Mouse (Mus musculus) retina, postnatal 7 days (tissue): ENCODE data around the gene Sntg2.

Experiments used
- DNase-seq: peaks from one replicate; pipeline ENCODE4 v3.0.0-alpha.2; 2012; ENCODE audit warnings: low read depth, low spot score

The Sntg2 gene

DNA sequence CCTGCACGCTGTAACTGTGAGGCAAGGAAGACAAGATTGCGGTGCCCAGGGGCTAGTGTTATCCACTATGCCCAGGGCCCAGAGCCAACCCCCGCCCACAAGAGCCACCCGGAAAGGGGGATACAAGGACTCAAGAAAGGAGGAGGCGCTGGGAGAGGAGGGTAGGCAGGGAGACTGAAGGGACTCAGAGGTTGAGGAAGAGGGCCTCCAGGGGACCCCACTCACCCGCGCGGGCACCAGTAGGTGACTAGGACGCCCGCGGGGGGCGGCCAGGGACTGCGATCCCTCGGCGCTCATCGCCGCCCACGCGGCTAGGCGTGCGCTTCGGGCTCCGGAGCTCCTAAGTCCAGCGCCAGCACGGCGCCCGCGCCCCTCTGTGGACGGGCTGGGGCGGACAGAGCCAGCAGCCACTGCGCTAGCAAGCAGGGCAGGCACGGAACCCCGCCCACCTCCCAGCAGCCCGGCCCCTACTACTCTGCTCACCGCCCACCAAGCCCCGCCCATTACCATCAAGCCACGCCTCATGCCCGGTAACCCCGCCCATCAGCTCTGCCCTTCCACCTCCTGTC is at the start of gene Sntg2:
Gene Sntg2 (minus strand): TSS at position 443 of the 569 bp plus-strand sequence.
- DNase-seq = peak; percentile 68

DNA sequence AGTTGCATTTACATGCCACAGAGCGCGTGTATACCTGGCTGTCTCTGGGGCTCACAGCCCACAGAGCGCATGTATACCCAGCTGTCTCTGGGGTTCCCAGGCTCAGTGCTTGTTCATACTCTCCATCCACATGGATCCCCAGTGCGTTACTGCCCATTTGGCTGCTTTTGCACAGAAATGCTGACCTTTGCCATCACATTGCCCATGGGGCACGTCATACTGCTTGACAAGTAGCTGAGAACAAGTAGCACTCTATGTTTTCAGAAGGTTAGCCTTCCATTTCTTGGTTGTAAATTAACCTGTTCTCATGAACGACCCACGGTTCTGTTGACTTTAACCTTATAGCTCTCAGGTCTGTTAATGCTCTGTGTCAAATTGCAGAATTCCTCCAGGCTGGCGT is 43.4 kb upstream of the Sntg2 start:
- DNase-seq = no peak

DNA sequence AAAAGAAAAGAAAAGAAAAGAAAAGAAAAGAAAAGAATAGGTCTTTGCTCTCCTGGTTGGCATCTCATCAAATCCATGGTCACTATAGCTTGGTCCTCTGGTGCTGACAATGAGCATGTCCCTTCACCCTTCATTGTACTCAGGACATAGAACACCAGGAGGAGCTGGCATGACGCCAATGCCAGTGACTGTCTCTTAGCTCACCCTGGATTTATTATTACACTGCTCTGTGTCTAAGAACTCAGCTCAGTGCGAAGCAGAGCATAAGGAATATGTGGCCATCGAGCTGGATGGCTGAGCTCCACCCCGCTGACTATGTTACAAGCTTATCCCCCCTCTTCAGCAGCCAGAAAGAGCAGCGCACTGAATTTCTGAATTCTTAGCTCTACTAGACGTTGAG is 42.8 kb upstream of the Sntg2 start:
- DNase-seq = no peak

DNA sequence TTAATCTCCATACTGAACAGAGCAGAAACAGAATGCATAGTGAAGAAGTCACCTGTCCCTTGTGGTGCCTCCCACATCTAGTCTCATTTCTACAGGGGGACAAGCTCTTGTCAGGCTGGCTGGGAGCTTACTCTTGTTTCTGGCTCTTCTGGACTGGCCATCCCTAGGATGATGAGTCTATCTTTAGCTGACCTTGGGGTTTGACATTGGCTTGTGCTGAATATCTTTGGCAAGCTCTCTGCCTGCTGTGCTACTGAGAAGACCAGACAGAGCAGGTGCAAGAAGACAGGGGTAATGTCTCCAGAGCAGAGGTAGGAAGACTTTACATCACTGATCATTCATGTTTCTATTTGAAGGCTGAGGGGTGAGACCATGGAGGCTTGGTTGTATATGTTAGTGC is 29.5 kb upstream of the Sntg2 start:
- DNase-seq = no peak

DNA sequence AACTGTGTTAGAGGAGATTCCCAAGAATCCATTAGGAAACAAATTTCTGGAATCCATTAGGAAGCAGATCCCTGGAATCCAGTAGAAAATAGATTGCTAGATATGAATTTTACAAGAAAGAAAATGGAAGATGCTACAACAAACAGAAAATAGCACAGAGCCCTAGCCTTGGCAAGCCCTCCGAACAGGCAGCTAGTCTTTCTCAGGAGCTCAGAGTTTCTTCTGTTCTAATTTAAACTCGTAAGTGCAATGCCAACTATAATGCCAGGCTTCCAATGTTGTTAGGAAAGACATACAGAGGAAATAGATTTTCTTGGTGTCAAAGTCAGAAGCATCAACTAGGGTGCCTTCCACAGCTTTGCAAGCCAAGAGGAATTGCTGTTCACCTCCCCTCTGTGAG is 27.4 kb upstream of the Sntg2 start:
- no peak for DNase-seq

DNA sequence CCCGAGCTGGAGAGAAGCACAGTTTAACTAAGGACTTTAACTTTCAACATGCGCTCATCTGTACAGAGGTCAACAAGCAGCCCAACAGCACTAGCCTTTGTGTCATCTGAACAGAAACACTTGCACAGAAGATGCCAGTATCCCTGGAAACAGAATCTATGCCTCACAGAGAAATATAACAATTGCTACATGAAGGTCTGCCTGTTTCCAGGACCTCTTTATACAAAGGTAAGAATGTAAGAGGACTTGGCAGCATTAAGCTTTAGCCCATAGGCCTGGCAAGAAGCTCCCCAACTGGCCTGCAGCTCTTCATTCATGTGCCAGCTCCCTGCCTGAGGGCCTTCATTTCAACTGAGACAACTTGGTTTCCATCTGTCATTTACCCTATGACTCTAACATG is 26.9 kb upstream of the Sntg2 start:
- no peak for DNase-seq

DNA sequence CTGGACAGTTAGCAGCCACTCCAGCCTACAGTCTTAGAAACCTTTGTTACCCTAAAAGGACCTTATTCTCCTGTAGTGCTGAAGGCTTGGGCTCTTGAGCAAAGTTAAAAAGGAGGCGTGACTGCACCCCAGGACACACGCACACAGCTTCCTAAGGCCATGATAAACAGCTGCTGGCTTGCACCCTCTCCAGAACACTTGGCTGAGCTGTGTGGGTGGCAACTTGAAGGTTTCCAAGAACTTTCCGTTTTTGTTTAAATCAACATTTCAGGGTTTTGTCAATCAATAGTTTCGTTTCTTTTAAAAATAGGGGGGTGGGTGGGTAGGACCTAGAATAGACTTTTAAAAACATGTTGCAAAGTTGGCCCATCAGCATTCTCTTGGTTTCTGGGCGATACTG is 882 bp downstream of the Sntg2 start:
- DNase-seq = no peak

DNA sequence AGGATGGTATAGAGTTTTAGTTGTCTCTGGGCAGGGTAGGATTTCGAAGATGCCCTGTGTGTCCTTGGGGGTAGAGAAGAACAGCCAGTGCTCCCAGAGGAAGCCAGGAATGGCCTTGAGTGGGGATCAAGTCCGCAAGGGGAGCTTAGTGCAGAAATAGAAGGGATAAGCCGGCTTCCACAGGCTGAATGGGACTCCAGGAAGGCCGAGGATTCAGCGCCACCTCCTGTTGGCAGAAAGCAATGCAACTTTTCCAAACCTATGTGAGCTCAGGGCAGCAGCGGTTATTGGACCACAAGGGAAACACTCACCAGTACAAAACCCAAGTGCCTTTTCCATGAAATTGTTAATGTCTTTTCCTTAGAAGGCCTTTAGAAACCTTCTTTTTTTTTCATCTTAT is 3.4 kb downstream of the Sntg2 start:
- DNase-seq = peak; percentile 82

DNA sequence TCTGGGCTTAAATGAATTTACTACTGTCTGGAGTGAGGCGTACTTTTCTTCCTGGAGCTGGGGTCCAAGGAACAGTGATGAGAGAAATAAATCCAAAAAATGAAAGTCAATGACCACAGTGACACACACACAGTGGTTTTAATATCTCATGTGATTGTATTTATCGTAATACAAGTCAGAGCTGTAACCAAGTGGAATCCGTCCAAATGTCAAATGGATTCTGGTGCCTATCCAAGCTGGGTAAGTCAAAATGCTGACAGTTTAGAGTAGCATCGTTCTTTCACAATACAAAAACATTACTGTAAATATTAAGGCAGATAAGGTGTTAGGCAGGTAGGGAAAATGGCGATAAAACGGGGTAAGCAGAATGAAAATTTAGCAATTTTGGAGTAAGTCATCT is 4.0 kb downstream of the Sntg2 start:
- no peak for DNase-seq

DNA sequence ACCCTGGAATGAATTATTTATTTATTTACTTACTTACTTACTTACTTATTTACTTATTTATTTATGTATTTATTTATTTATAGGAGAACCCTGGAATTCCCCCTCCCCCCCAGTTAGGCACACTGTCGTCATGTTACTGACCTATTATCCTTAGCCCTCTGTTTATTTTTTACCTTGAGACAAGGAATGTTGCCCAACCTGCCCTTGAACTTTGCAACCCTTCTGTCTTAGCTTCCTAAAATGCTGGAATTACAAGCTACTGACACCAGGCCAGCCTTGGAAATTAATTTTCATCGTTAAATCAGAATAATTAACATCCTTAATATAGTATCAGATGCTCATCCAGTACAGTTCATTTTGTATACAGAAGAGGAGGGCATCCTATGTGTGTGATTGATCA is 10.9 kb downstream of the Sntg2 start:
- no peak for DNase-seq

DNA sequence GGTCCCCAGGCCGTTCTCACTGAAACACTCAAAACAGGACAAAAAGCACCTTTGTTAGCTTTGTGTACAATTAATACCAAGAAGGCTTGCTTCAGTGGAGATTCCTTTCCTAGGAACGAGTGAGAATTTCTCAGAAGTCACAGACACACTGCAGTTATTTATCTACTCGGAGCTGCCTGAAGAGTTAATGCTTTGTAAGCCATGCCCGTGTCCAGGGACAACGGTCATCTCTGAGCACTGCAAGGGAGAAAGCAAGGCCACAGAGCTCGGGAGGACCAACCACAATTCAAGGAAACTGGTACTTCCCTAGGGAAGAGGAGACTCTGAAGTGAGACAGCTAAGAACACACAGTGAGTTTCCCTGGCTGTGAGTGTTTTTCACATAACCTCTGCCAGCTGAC is 15.5 kb downstream of the Sntg2 start:
- no peak for DNase-seq

DNA sequence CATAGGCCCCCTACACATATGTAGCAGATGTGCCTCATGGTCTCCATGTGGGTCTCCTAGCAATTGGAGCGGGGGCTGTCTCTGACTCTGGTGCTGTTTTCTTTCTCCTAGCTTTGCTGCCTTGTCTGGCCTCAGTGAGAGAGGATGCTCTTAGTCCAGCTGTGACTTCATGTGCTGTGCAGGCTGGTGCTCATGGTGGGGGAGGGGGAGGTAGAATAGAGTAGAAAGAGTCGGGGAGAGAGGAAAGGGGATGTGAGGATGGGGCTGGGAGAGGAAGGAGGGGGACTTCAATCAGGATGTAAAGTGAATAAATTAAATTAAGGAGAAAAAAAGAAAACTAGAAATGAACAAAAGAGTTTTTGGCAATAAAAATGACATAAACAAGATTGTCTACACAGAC is 20.8 kb downstream of the Sntg2 start:
- no peak for DNase-seq

DNA sequence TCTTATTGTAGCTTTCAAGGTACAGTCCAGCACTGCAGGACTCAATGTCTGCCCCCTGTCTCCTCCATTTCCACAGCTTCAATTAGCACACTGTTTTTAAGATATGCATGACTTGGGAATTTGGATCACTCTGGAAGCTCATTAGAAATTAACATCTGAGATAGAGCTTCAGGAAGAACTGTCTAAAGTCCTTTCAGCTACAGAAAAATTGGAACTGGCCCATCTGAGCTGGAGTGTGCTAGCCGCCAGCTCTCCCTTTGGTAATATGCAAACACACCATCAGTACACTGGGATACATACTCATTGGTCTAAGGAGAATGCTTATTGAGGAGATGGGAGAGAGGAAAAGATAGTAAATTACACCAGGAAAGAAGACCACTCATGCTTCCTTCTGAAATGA is 25.1 kb downstream of the Sntg2 start:
- no peak for DNase-seq

DNA sequence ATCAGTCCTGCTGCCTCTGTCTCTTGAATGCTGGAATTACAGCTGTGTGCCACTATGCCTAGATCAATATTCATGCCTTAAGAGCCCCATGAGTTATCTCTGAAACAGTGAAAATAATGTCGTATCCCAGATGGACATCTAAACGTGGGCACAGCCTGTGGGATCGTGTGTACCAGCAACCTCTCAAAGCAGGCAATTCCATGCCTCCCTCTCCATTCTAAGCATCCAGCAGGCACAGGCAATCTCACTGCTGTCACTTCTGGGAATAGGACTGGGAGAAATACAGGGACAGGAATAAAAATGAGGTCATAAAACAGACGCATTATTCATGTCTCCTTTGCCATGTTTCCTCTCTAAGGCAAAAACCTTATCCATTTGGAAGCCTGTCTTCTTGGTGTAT is 25.9 kb downstream of the Sntg2 start:
- DNase-seq = no peak

DNA sequence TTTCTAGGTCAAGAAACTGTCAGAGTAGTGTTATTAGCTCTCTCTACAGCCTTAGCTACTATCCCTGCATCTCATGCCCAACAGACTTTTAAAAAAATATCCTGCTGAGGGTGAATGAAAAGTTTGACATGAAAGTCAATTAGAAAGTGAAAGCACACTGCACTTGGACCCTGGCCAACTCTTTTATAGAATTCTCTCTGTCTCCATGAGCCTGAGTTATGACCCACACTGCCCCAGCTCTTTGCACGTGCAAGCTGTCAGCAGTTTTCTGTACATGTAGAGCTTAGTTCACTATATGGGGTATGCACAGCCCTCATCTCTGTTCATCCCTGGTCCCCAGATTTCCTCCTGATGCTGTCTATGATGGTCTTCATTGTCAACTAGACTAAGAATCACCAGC is 28.4 kb downstream of the Sntg2 start:
- DNase-seq = no peak

DNA sequence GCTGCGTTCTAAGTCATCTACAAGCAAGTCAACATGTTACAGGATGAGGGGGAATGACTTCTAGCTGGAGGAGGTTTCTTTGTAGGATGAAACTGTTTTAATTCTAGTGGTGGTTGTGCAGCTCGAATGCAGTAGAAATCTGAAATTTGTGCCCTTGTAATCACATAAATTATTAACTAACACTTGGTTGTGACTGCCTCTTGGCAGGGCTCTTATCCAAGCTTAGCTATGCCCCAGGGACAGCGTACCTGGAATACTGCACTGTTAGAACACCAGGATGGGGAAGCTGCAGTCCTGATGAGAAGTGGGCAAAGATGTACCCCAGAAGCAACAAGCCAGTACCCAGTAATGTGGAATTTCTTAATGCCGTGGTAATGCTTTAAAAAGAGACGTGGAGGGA is 36.9 kb downstream of the Sntg2 start:
- DNase-seq = no peak

DNA sequence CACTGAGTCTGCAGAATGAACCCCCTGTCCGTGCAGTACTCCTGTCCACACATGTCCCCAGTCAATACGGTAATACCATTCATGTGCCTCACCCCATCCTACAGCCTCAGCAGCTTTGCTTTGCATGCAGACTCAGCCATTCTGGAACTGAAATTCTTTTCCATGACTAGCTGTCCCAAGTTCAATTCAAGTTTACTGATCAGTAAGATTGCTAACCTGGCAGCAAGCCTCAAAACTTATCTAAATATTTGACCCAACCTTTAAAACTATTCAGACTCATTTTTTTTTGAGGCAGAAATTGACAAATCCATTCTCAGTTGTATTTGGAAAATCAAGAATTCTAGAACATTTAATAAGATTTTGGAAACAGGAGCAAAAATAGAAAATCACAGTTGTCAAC is 38.7 kb downstream of the Sntg2 start:
- no peak for DNase-seq

DNA sequence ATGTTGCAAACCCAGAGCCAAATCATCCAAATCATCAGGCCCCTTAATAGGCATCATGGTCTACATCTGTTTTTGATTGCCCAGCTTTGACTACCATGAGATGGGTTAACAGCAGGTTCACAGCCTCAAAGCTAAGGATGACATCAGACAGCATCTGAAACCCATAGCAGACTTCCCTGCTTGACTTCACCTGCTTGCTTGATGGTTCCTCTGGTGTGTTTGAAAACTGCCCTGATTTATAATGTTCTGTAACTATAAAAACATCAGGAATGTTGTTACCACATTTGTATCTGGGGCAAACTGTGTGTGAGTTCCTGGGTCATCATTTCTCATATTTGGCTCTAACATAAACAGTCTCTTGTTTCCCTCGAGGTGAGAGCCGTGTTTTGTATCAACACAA is 55.2 kb downstream of the Sntg2 start:
- no peak for DNase-seq

DNA sequence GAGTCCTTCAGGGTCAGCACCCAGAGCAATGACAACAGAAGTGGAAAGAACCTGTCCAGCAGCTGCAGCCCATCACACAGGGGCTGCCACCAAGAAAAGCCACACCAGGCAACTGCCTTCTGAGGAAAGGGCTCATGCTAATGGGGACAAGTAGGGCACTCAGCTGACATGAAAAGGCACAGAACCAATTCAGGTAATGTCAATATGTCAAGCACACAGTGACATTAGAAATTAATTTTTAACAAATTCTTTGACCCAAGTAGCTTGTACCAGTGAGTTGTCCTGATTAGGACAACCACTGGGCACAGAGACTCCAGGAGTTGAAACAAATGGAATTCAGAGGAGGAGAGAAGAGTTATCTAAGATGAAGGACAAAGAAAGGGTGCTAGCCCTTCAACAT is 60.2 kb downstream of the Sntg2 start:
- DNase-seq = no peak

DNA sequence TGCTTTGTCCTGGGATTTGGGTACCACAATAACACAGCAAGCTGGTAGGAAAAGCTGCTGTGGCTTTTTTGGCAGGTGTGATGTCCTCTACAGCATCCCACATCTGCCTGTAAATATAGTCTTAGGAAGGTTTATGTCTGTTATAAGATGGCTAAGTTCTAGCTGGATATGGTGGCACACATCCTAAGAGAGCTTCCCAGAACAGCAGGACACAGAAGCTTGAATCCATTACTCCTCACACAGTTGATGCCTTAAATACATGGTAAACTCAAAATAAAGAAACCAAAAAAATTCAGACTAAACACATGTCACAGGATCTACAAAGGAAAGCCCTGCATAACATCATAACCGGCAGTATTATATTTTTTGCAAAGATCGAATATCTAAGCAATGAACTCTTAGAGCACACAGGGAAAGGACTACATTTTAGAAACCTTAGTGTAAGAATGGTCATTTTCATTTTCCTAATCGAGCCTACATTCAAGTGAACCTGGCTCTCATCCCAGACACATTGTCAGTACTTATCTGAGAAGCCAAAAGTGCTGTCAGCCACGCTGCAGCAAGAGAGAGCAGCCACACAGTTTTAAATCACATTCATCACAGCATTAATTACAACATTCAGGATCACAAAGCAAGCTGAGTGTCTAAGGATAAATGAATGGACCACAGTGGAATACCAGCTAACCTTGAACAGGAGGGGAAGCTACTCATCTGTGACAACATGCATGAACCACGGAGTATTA is 64.8 kb downstream of the Sntg2 start:
- no peak for DNase-seq

DNA sequence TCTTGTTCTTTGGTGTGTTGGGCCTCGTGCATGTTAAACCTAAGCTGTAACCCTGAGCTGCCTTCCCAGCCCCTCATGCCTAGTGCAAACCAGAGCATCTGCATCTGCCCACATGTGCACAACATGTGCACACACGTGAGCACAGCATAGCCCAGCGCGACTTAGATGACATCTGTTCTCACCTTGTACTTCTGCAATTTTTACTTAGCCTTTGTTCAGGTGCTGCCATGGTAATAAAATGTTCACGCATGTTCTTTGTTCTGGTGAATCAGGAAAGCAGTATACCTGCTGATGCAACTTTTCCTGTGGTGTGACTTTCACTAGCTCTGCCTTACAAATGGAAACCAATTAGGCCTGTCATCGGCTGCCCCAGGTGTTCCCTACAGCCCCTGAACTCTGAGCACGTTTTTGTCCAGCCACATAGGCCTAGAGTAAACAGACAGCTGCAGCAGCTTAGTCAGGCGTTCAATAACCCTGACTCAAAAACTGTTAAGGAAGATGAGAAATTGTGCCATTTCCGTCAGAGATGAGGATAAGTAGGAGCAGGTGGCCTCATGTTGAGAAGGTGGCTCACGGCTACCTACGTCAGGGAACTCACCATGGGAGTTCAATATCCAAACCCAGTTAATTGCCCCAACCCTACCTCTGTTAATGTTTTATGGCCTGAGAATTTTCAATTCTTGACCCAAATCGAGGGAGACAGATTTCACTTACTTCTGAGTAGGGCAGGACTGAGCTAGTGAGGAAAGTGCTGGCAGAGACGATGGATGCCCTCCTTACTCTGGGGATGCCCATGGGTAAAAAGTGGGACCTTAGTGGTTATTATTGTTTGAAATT is 80.2 kb downstream of the Sntg2 start:
- no peak for DNase-seq

DNA sequence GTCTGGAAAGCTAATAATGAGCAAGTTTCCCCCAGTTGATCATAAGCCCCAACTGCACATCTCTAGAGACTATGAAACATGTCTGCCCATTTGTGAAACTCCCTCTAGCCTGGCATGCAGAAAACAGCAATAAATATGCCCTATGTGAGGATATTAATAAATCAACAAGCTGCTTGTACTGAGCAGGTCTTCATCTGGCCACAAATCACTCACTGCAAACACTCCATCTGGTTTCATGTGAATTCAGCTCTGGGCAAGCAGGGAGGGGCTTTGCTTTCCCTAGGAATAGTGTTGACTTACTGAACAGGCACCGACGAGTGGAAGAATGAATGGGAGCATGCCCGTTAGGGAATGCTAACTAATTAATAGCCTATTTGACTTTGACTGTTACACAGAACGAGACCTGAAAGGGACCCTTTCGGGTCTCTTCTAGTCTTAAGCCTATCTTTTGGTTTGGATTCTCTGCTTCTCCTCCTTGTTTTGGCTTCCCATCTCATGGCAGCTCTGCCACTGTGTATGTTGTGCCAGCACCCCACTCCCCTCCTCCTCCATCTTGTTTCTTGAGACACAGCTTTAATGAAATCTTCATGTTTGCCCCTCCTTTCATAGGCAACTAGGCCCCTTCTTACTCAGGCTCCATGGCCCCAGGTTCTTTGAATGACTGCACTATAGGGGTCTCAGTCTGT is 86.1 kb downstream of the Sntg2 start:
- DNase-seq = no peak
